Mouse (Mus musculus): ENCODE results near the gene Rpl14.
"Not testable (repeated sequence)": the region's sequence is repeated elsewhere in the genome, so short reads cannot be mapped to it uniquely, and the experiment has no call there.

Rpl14 gene

GRCm38 (mm10) chr9:120570741-120571592, at the start of gene Rpl14:
Rpl14 (plus strand) TSS chr9:120571444.
- peak; percentile 97 for DNase-seq

- DNase-seq = no peak
Measured at GRCm38 (mm10) chr9:120527270-120527669, 44.0 kb upstream of the Rpl14 start.

GRCm38 (mm10) chr9:120527919-120528318, 43.3 kb upstream of the Rpl14 start:
- DNase-seq = no peak

GRCm38 (mm10) chr9:120528815-120529510, 42.3 kb upstream of the Rpl14 start:
- DNase-seq = no peak

GRCm38 (mm10) chr9:120530471-120530870, 40.8 kb upstream of the Rpl14 start:
- no peak for DNase-seq

- DNase-seq = no peak
Measured at GRCm38 (mm10) chr9:120532062-120532461, 39.2 kb upstream of the Rpl14 start.

GRCm38 (mm10) chr9:120532691-120533090, 38.6 kb upstream of the Rpl14 start:
- DNase-seq = no peak

GRCm38 (mm10) chr9:120533446-120533950, 37.7 kb upstream of the Rpl14 start:
- DNase-seq = not testable (repeated sequence)

GRCm38 (mm10) chr9:120539662-120540251, 31.5 kb upstream of the Rpl14 start, which contains the start of gene Entpd3:
Entpd3 (plus strand) TSS chr9:120539818.
- DNase-seq = peak; percentile 5

- DNase-seq = no peak
Measured at GRCm38 (mm10) chr9:120541411-120541810, 29.8 kb upstream of the Rpl14 start.

GRCm38 (mm10) chr9:120542241-120542640, 29.0 kb upstream of the Rpl14 start:
- DNase-seq = no peak

- no peak for DNase-seq
Measured at GRCm38 (mm10) chr9:120545994-120546393, 25.2 kb upstream of the Rpl14 start.

- no peak for DNase-seq
Measured at GRCm38 (mm10) chr9:120546482-120546881, 24.8 kb upstream of the Rpl14 start.

GRCm38 (mm10) chr9:120547026-120547668, 24.1 kb upstream of the Rpl14 start:
- DNase-seq = no peak

- no peak for DNase-seq
Measured at GRCm38 (mm10) chr9:120550778-120551177, 20.5 kb upstream of the Rpl14 start.

- no peak for DNase-seq
Measured at GRCm38 (mm10) chr9:120563590-120563989, 7.7 kb upstream of the Rpl14 start.

- DNase-seq = no peak
Measured at GRCm38 (mm10) chr9:120564247-120564646, 7.0 kb upstream of the Rpl14 start.

- DNase-seq = no peak
Measured at GRCm38 (mm10) chr9:120566384-120566783, 4.9 kb upstream of the Rpl14 start.

- no peak for DNase-seq
Measured at GRCm38 (mm10) chr9:120568917-120569316, 2.3 kb upstream of the Rpl14 start.

- no peak for DNase-seq
Measured at GRCm38 (mm10) chr9:120569721-120570333, 1.4 kb upstream of the Rpl14 start.

- DNase-seq = no peak
Measured at GRCm38 (mm10) chr9:120570334-120570725, 914 bp upstream of the Rpl14 start.

GRCm38 (mm10) chr9:120571593-120572385, 545 bp downstream of the Rpl14 start:
- DNase-seq = no peak

Data from layer of hippocampus, adult 9-11 months (tissue).